Mouse (Mus musculus): ENCODE measurements around the gene Pik3cg. TPM values are rescaled to one million over a fixed set of nuclear protein-coding genes. Genes with fewer than 3 reads are reported as not detected.

Gene Pik3cg
- polyA plus RNA-seq, 1 experiment from 2014 or later = 1.7 TPM

- H3K4me2 ChIP-seq = no peak overlapping the region
- H3K4me3 ChIP-seq (replicated peaks) = no peak overlapping the region
- no peaks in the 10 kb centered on the region for H3K4me1 ChIP-seq (replicated peaks)
- no peak for ATAC-seq (ENCODE audit: insufficient number of reproducible peaks, insufficient read depth, low FRiP score, low TSS enrichment, low read depth)
- H3K9ac ChIP-seq (replicated peaks) = no peak overlapping the region
- no peaks in the 10 kb centered on the region for H3K9me3 ChIP-seq
- no peak overlapping the region for H3K27ac ChIP-seq
- no peaks in the 10 kb centered on the region for H3K27me3 ChIP-seq
- WGBS = 100% methylated on average over 1 of the region's 1 CpGs
- no peaks in the 10 kb centered on the region for H3K36me3 ChIP-seq
Measured at GRCm38 (mm10) chr12:32223629-32224028, 15.2 kb upstream of the Pik3cg start.

DNA sequence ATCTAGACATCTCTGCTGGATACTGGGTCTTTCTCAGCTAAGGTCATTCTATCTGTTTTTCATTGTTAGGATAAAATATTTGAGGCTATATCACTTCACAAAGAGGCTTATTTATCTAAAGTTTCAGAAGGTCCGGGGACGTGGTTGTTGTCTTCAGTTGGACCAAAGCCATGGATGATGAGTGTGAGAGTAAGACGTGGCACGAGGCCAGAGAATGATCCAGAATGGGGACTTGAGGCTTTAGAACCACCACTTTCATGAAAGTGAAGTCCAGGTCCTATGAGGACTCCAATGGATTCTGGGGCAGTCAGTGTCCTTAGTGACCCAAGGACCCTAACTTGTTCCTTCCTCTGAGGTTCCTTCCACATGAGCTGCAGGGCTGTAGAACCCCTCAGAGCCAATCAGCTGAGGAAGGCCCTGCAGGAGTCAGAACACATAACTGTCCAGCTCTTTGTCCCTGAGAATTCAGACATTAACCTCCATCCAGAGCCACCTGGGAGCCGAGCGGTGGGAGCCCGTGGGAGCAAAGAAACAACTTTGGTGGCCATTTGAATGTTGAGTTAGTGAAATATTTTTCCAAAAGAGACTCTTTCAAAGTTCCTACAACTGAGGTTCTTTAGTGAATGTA lies 14.4 kb upstream of the Pik3cg start:
- no peak overlapping the region for H3K27ac ChIP-seq
- H3K4me1 ChIP-seq (replicated peaks) = no peaks in the 10 kb centered on the region
- H3K9ac ChIP-seq (replicated peaks) = no peak overlapping the region
- no peak overlapping the region for H3K4me3 ChIP-seq (replicated peaks)
- H3K27me3 ChIP-seq = no peaks in the 10 kb centered on the region
- H3K9me3 ChIP-seq = no peaks in the 10 kb centered on the region
- ATAC-seq (ENCODE audit: insufficient number of reproducible peaks, insufficient read depth, low FRiP score, low TSS enrichment, low read depth) = no peak
- 90% methylated on average over 7 of the region's 7 CpGs for WGBS
- H3K4me2 ChIP-seq = no peak overlapping the region
- H3K36me3 ChIP-seq = no peaks in the 10 kb centered on the region

- Histone ChIP-seq H3K27me3 (no peaks in the 10 kb centered on the region), H3K9me3 (no peaks in the 10 kb centered on the region), H3K4me1 (replicated peaks) (no peaks in the 10 kb centered on the region), H3K27ac (no peak overlapping the region), H3K4me3 (replicated peaks) (no peak overlapping the region), H3K4me2 (no peak overlapping the region), H3K36me3 (no peaks in the 10 kb centered on the region), H3K9ac (replicated peaks) (no peak overlapping the region)
- no peak for ATAC-seq (ENCODE audit: insufficient number of reproducible peaks, insufficient read depth, low FRiP score, low TSS enrichment, low read depth)
- 69% methylated on average over 1 of the region's 1 CpGs for WGBS
Measured at GRCm38 (mm10) chr12:32220387-32220786, 11.9 kb upstream of the Pik3cg start.

GRCm38 (mm10) chr12:32215143-32215542 lies 6.7 kb upstream of the Pik3cg start:
- Histone ChIP-seq H3K4me3 (replicated peaks) (no peak overlapping the region), H3K4me1 (replicated peaks) (no peaks in the 10 kb centered on the region), H3K36me3 (no peaks in the 10 kb centered on the region), H3K27ac (no peak overlapping the region), H3K9me3 (no peaks in the 10 kb centered on the region), H3K4me2 (no peak overlapping the region), H3K9ac (replicated peaks) (no peak overlapping the region), H3K27me3 (no peaks in the 10 kb centered on the region)
- 79% methylated on average over 6 of the region's 6 CpGs for whole genome bisulfite sequencing
- no peak for ATAC-seq (ENCODE audit: insufficient number of reproducible peaks, insufficient read depth, low FRiP score, low TSS enrichment, low read depth)

DNA sequence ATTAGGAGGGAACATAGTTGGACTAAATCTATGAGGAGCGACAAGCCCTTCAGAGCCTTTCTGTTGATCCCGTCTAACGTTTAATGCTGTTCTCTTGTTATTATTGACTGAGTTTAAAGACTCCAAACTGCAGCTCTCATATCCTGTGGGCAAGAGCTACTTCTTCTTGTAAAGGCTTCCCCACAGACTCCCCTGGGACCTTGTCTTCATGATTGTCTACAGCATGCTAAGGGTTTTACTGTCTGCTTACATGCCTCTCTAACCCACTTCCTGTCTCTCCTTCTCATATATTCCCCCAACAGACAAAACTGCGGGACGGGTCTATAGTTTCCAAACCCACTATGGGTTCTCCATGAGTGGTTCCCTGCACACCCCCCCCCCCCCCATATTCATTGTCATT lies 4.2 kb upstream of the Pik3cg start:
- Histone ChIP-seq H3K9ac (replicated peaks) (no peak overlapping the region), H3K36me3 (no peaks in the 10 kb centered on the region), H3K4me3 (replicated peaks) (no peak overlapping the region), H3K9me3 (no peaks in the 10 kb centered on the region), H3K27ac (no peak overlapping the region), H3K27me3 (no peaks in the 10 kb centered on the region), H3K4me1 (replicated peaks) (no peaks in the 10 kb centered on the region), H3K4me2 (no peak overlapping the region)
- WGBS = 79% methylated on average over 5 of the region's 5 CpGs
- ATAC-seq (ENCODE audit: insufficient number of reproducible peaks, insufficient read depth, low FRiP score, low TSS enrichment, low read depth) = no peak

GRCm38 (mm10) chr12:32212156-32212555 lies 3.7 kb upstream of the Pik3cg start:
- H3K36me3 ChIP-seq = no peaks in the 10 kb centered on the region
- no peak overlapping the region for H3K9ac ChIP-seq (replicated peaks)
- H3K4me1 ChIP-seq (replicated peaks) = no peaks in the 10 kb centered on the region
- H3K4me3 ChIP-seq (replicated peaks) = no peak overlapping the region
- no peak overlapping the region for H3K27ac ChIP-seq
- ATAC-seq (ENCODE audit: insufficient number of reproducible peaks, insufficient read depth, low FRiP score, low TSS enrichment, low read depth) = no peak
- H3K27me3 ChIP-seq = no peaks in the 10 kb centered on the region
- no peaks in the 10 kb centered on the region for H3K9me3 ChIP-seq
- WGBS = 84% methylated on average over 5 of the region's 5 CpGs
- no peak overlapping the region for H3K4me2 ChIP-seq

DNA sequence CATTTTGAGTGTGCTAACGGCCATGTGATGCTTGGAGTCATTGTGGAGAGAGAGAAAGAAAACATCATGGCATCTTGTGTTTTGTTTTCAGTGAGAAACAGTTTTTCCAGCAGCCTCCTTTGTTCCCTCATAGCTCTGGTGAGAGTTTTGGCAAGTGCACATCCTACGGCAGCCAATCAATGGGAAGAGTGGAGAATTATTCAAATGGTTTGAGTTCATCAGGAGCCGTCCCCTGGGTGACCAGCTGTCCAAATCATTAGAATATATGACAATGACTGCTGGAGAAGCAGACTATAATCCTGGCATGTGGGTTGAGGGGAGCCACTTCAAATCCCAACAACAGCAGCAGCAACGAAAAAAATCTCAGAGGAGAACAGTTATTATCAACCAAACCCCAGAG lies 2.8 kb upstream of the Pik3cg start:
- H3K9me3 ChIP-seq = no peaks in the 10 kb centered on the region
- no peak overlapping the region for H3K4me3 ChIP-seq (replicated peaks)
- H3K4me2 ChIP-seq = no peak overlapping the region
- no peaks in the 10 kb centered on the region for H3K27me3 ChIP-seq
- ATAC-seq (ENCODE audit: insufficient number of reproducible peaks, insufficient read depth, low FRiP score, low TSS enrichment, low read depth) = no peak
- no peak overlapping the region for H3K27ac ChIP-seq
- H3K36me3 ChIP-seq = no peaks in the 10 kb centered on the region
- WGBS = 81% methylated on average over 4 of the region's 4 CpGs
- H3K4me1 ChIP-seq (replicated peaks) = no peaks in the 10 kb centered on the region
- H3K9ac ChIP-seq (replicated peaks) = no peak overlapping the region

DNA sequence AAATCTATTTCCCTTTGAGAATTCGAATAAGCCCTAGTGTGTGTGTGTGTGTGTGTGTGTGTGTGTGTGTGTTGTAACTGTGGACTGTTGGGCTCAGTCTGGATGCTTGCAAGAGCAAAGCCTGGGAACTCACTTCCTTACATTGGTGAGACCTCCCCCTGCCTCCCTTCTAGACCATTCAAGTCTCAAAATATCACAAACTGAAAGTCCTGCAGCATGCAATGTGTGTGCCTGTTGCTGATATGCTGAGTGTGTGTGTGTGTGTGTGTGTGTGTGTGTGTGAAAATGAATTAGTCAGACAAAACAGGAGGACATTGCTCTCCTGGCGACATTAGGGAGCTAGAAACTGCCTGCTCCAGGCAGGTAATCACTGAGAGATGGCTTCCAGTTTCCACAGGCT lies 492 bp upstream of the Pik3cg start:
- ATAC-seq (ENCODE audit: insufficient number of reproducible peaks, insufficient read depth, low FRiP score, low TSS enrichment, low read depth) = no peak

DNA sequence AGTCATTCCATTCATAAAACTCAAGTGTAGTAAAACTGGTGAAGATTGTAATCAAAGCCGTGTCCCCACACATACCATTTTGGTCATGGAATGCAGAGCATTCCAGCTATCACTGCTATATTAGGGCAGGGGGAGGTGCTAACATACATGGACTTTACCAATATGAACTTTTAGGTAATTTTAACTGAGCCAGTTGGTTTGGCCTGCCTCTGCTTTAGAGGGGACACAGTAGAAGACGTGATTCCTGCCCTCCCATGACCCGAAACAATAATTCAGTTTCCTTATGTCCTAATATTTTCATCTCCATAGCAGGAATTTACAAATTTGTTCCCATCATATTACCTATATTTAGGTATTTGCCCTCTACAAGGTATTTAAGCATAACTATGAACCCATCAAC lies 1.3 kb downstream of the Pik3cg start:
- Histone ChIP-seq H3K27ac (no peak overlapping the region), H3K4me2 (no peak overlapping the region), H3K9ac (replicated peaks) (no peak overlapping the region), H3K4me3 (replicated peaks) (no peak overlapping the region), H3K27me3 (no peaks in the 10 kb centered on the region), H3K4me1 (replicated peaks) (no peaks in the 10 kb centered on the region), H3K36me3 (no peaks in the 10 kb centered on the region), H3K9me3 (no peaks in the 10 kb centered on the region)
- 72% methylated on average over 3 of the region's 3 CpGs for WGBS
- ATAC-seq (ENCODE audit: insufficient number of reproducible peaks, insufficient read depth, low FRiP score, low TSS enrichment, low read depth) = no peak

More for the DNA sequence above, 492 bp upstream of the Pik3cg start:
- H3K36me3 ChIP-seq = no peaks in the 10 kb centered on the region
- no peak overlapping the region for H3K4me3 ChIP-seq (replicated peaks)
- H3K4me1 ChIP-seq (replicated peaks) = no peaks in the 10 kb centered on the region
- no peaks in the 10 kb centered on the region for H3K9me3 ChIP-seq
- H3K27me3 ChIP-seq = no peaks in the 10 kb centered on the region
- WGBS = 77% methylated on average over 2 of the region's 2 CpGs
- H3K4me2 ChIP-seq = no peak overlapping the region
- no peak overlapping the region for H3K9ac ChIP-seq (replicated peaks)
- H3K27ac ChIP-seq = no peak overlapping the region

DNA sequence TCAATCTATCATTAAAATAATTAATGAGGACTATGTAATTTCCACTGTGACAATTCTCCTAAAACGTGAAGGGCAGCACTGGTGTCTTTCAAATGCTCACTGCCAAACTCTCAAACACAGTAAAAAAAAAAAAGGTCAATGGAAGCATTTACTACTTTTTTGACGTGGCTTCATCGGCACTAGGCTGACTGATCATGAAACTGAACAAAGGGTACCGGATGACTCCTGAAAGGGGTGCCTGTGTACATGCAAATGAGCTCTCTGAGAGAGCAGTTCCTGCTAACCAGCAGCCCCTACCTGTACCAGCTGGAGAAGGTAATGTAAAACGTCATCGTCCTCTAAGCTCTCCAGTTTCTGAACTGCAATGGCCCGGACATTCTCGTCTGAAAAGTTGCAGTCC lies 4.8 kb downstream of the Pik3cg start:
- no peaks in the 10 kb centered on the region for H3K27me3 ChIP-seq
- no peaks in the 10 kb centered on the region for H3K36me3 ChIP-seq
- H3K4me1 ChIP-seq (replicated peaks) = no peaks in the 10 kb centered on the region
- H3K4me3 ChIP-seq (replicated peaks) = no peak overlapping the region
- no peak overlapping the region for H3K27ac ChIP-seq
- no peak overlapping the region for H3K4me2 ChIP-seq
- no peaks in the 10 kb centered on the region for H3K9me3 ChIP-seq
- WGBS = 62% methylated on average over 8 of the region's 8 CpGs
- no peak overlapping the region for H3K9ac ChIP-seq (replicated peaks)
- no peak for ATAC-seq (ENCODE audit: insufficient number of reproducible peaks, insufficient read depth, low FRiP score, low TSS enrichment, low read depth)

- Histone ChIP-seq H3K27me3 (no peaks in the 10 kb centered on the region), H3K9ac (replicated peaks) (no peak overlapping the region), H3K27ac (no peak overlapping the region), H3K4me3 (replicated peaks) (no peak overlapping the region), H3K9me3 (no peaks in the 10 kb centered on the region), H3K4me2 (no peak overlapping the region), H3K4me1 (replicated peaks) (no peaks in the 10 kb centered on the region), H3K36me3 (no peaks in the 10 kb centered on the region)
- 83% methylated on average over 5 of the region's 5 CpGs for WGBS
- no peak for ATAC-seq (ENCODE audit: insufficient number of reproducible peaks, insufficient read depth, low FRiP score, low TSS enrichment, low read depth)
Measured at GRCm38 (mm10) chr12:32202583-32202982, 5.9 kb downstream of the Pik3cg start.

GRCm38 (mm10) chr12:32201932-32202331 lies 6.5 kb downstream of the Pik3cg start:
- no peaks in the 10 kb centered on the region for H3K36me3 ChIP-seq
- H3K27ac ChIP-seq = no peak overlapping the region
- H3K4me3 ChIP-seq (replicated peaks) = no peak overlapping the region
- ATAC-seq (ENCODE audit: insufficient number of reproducible peaks, insufficient read depth, low FRiP score, low TSS enrichment, low read depth) = no peak
- H3K9me3 ChIP-seq = no peaks in the 10 kb centered on the region
- H3K4me1 ChIP-seq (replicated peaks) = no peaks in the 10 kb centered on the region
- H3K4me2 ChIP-seq = no peak overlapping the region
- H3K27me3 ChIP-seq = no peaks in the 10 kb centered on the region
- no peak overlapping the region for H3K9ac ChIP-seq (replicated peaks)
- WGBS = 95% methylated on average over 7 of the region's 7 CpGs

All from limb, embryonic 12.5 days (tissue).